ENCODE assay signal across 22 mouse cellular contexts in the genomic region with DNA sequence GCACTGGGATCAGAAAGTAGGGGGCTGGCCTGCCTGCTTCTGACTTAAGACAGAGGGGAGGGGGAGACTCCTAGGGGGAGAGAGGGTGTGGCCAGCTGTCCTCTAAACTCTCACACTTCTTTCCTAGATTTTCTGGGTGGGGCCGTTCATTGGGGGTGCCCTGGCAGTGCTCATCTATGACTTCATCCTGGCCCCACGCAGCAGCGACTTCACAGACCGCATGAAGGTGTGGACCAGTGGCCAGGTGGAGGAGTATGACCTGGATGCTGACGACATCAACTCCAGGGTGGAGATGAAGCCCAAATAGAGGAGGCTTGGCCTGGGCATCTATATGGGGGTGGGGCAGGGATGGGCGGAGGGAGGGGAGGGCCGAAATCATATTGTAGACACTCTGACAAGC. TPM values are rescaled to one million over a fixed set of nuclear protein-coding genes. Genes with fewer than 3 reads are reported as not detected.
"Had no signal": no experiment of that assay in that cellular context is flagged by ENCODE, and none has a peak within 500 bp of the region (broad histone marks: within the 10 kb centered on the region; RNA-seq: fewer than 3 reads in every experiment).

No protein-coding gene starts in this region.

- H3K4me1 ChIP-seq: midbrain, embryonic 15.5 days had no signal

- H3K27me3 ChIP-seq: kidney, embryonic 15.5 days; limb, embryonic 15.5 days; midbrain, embryonic 15.5 days; neural tube, embryonic 13.5 days; stomach, embryonic 15.5 days had no signal

- H3K4me3 ChIP-seq: kidney, embryonic 15.5 days; limb, embryonic 15.5 days; midbrain, embryonic 10.5 days; midbrain, embryonic 15.5 days; neural tube, embryonic 13.5 days; stomach, embryonic 15.5 days had no signal

- DNase-seq: kidney, adult 18-20 months; kidney, postnatal 25 days; layer of hippocampus, adult 9-11 months; layer of hippocampus, postnatal 36 days; lung, embryonic 14.5 days; lung, postnatal 10 days; retina, postnatal 1 day; thymus, adult 18-20 months; thymus, postnatal 14 days had no signal

- H3K36me3 ChIP-seq: kidney, embryonic 15.5 days; midbrain, embryonic 10.5 days; midbrain, embryonic 15.5 days; neural tube, embryonic 13.5 days; stomach, embryonic 15.5 days had no signal

- H3K27ac ChIP-seq: kidney, embryonic 15.5 days; limb, embryonic 15.5 days; midbrain, embryonic 10.5 days; midbrain, embryonic 15.5 days; neural tube, embryonic 13.5 days; stomach, embryonic 15.5 days had no signal

RNA-seq across cellular contexts. Expression of a gene that starts 29.6 kb away (rescaled TPM):
- total RNA-seq: layer of hippocampus, adult 18-20 months; layer of hippocampus, postnatal 36 days; left cerebral cortex, adult 8-10 months; left cerebral cortex, postnatal 25 days; megakaryocyte, adult 5-6 weeks had no signal
- polyA plus RNA-seq: limb, embryonic 11.5 days; limb, embryonic 15.5 days; liver, embryonic 16.5 days; lung, embryonic 14.5 days; midbrain, embryonic 10.5 days; midbrain, embryonic 15.5 days; neural tube, embryonic 13.5 days; spleen, adult 2 months; stomach, embryonic 15.5 days had no signal
